Mouse (Mus musculus) frontal cortex, postnatal 36 days (tissue): ENCODE measurements around the gene Helt.
"Not testable (repeated sequence)": the region's sequence is repeated elsewhere in the genome, so short reads cannot be mapped to it uniquely, and the experiment has no call there.

Experiments used
- DNase-seq, 2 experiments: peaks; one replicate each; pipeline ENCODE4 v3.0.0; 2022; ENCODE audit warnings: low spot score in 2 of 2

Helt gene

DNA sequence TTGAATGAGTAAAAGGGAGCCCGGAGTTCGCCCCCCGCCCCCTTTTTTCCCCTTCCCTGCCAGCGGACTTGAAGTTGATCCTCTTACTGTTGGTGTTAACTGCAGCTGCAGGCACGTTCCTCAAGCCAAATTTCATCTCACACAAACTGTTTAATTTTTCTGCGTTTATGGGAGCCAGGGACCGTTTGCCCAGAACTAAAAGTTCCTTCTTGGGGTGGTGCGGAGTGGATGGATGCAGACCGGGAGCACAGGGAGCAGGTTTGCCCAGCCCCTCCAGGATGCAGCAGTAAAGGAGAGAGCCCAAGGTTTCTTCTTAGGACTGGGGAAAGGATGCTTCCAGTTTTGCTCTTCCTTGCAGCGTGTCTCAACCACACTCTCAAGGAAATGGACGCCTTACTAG is 2.1 kb upstream of the Helt start:
- no peak for DNase-seq

DNA sequence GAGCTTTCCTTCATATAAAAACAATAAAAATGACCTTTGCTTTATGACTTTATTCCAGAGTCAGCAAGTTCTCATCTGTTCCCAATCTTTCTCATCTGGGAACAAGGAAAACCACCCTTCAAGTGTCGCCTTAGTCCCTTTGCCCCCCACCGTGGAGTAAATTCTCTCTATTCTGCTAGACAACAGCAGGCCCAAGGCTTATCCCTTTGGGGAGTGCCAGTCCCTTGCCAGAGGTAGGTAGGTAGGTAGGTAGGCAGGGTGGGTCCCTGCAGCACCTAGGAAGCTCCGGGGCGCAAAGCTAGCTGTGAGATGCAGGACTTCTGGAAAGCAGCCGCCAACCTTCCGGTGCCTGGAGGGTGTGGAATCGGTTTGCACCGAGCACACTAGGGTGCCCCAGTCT is 1.5 kb upstream of the Helt start:
- DNase-seq = no peak

DNA sequence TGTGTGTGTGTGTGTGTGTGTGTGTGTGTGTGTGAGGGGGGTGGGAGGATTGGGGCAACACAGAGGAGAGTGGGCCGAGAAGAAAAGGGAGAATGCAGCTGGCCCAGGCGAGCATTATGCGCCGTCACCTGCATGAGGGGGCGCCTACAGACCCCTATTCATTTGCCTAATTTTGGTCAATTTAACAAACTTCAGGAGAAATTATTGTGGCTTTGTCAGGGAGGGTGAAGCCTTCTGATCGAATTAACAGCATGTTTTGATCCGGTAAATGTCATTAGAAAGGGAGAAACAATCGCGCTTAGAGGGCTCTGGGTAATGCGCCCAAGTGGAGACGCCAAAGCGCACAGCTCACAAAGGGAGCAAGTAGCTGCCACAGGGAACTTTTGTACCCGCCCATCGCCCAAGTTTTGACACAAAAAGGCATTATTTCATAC is 647 bp upstream of the Helt start:
- DNase-seq = no peak

DNA sequence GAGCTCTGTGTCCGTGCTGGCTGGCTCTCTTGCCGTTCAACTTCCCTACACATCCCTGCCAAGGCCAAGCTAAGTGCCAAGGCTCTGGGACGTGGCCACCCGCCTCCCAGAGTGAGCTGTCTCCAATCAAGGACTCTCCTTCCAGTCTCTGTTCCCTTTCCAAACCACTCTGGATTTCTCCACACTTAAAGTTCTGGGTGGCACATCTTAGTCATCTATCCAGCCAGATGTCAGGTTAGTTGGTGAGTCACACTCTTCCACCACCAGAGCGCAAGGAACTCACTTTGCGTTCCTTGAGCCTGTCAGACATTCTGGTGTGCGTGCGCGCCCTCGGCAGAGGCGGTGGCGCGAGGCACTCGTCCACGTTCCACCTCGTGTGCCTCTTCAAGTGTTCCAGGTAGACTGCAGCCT is 725 bp downstream of the Helt start:
- peak; percentile 32 to 40 for DNase-seq

DNA sequence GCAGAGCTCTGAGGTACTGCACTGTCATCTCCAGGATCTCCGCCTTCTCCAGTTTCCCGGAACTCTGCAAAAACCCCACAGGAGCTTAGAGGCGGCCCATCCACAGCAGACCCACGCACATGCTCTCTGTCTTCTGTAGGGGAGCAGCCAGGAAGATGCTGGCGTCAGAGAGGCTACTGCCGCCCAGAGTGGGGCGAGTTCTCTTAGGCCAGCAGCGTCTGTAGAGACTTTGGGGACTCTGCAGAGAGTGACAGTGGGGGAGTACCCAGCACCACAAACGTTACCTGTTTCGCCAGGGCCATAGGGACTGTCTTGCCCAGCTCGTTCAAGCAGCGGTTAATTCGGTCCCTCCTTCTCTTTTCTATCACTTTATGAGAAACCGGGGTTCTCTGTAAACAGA is 1.3 kb downstream of the Helt start:
- no peak for DNase-seq

DNA sequence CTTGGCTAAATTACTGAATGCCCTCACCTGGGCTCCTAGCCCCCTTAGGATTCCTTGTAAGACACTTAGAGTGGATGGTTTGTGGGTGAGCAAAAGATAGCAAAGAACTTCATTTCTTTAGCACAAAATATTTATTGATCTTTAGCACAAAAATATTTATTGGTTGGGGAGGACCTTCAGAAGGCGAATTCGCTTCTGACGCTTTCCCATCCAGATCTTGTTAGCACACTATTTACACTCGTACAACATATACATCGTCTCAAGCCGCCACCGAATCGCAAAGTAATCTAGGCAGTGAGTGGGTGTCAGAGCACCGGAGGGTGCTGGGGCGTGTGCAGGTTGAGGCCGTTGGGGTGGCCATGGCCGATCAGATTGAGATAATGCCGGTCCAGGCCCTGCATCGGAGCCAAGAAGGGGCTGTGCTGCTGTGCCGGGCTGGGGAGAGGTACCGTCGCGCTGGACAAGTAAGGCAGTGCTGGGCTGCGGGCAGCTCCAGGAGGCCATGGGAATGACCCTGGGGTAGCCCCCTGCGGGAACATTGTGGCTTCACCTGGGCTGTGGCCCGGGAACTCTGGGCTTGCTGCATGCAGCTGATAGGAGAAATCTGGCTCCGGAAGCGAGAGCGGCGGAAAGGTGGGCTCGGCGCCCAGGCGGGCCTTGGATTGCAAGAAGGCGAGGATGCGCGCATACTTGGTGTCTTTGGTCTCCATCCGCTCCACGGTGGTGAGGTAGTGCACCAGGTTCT is 2.4 kb downstream of the Helt start:
- DNase-seq = no peak

DNA sequence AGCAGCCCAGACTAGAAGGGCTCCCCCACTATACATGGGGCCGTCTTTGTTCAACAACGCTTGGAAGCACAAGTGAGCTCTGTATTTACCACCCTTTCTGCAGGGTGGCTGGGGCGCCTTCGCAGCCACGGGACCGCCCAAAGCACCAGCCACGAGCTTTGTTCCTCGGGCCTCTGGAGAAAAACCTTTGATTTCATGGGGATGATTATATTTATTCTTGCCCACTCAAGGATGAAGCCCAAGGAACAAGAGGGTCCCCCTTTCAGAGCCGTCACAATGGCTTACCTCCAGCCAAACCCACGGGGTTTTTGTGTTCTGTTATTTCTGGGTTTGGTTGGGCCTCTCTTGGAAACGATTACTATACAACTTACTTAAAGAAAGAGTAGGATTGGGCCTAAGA is 5.2 kb downstream of the Helt start:
- no peak for DNase-seq

DNA sequence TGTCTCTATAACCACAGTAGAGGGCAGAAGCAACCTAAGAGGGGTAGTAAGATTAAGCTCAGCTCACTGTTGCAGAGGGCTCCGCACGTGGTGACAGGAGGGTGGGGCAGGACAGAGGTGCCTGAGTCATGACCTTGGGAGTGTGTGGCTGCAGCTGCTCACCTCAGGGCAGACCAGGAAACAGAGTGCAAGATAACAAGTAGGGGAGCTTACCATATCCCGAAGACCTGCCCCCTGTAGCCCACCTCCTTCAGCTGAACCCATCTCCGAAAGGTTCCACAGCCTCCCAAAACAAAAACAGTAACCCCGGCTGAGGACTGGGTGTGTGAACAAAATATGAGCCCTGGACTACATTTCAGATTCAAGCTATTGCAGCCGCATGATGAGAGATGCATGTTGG is 6.5 kb downstream of the Helt start:
- no peak for DNase-seq

DNA sequence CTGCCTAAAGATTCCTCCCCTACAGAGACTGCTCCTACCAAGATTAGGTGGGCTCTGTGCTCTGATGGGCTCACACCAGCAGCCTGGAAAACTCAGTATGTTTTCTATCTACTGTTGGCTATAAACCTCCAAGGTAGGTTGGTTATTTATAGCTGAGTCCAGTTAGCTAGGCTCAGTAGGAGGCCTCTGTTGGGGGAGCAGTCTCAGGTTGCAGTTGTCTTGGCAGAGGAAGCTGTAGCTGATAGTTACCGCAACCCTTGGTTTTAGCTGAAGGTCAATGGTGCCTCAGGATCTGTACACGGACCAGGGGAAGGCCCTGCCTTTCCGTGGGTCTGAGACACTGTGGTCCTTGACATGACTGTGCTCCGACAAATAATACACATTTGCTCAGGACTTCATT is 8.5 kb downstream of the Helt start:
- DNase-seq = no peak

DNA sequence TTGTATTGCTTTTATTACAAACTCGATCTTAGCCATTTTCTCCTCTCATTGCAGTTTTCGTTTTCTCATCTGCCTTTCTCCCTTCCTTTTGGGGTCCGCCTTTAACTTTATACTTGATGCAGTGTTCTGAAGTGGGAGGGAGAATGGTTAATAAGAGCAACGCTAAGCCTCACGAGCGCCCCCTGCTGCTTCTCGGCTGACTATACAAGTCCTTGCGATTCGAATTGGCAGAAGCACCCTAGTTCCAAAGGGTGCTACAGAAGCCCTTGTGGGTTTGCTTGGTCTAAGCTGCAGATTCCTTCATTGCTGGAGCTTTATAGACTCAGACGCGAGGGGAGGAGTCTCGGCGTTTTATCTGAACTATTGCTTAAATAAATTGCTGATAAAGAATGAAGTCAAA is 12.9 kb downstream of the Helt start:
- DNase-seq = peak; percentile 52 to 59

DNA sequence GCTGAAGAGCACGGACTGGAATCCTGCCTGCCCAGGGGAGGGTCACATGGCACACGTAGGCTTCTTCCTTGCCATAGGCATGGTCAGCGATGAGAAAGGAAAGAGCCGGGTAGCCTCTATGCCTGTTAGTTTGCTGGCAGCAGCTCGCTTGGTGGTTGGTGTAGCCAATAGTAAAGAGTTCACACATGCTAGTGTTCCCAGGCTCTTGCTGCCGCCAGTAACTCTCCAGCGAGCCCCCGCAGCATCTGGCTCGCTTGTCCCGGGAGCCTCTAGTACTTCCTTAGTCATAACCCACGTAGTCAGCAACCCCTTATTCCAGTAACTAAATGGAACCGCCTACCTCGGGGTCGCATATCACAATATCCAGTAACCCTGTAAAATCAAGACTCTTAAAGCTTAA is 17.5 kb downstream of the Helt start:
- DNase-seq = no peak

DNA sequence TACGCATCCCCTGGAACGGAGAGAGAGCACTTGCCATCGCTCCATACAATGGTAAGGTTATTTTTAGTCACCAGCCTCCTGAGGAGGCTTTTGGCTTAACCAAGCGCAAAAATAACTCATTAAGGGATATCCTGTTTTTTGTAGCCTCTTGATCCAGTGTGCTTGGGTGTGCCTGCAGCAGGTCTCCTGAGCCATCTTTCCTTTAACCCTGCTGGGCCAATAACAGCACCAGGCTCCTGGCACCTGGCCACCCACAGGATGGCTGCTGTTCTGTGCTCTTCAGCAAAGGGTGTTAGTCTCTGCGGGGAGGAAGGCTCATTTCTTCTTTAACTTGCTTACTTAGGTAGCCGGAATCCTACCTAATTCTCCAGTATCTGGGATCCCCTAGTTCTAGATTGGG is 23.7 kb downstream of the Helt start:
- DNase-seq = no peak

DNA sequence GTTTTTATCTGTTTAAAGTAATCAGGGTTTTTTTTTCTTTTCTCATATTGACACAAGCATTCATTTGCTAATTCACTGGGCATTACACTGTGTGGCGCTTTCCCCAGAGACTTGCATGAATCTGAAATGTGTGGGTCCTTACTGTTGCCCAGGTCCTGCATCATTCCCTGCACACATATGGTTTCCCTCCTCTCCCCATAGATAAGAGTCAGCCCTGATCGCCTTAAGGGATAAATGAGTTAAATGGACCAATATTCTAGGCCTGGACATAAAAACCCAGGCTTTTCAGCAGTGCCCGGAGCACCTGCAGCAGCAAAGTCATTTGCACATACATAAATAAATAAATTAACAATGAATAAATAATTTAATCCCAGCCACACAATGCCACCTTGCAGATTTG is 24.3 kb downstream of the Helt start:
- no peak for DNase-seq

DNA sequence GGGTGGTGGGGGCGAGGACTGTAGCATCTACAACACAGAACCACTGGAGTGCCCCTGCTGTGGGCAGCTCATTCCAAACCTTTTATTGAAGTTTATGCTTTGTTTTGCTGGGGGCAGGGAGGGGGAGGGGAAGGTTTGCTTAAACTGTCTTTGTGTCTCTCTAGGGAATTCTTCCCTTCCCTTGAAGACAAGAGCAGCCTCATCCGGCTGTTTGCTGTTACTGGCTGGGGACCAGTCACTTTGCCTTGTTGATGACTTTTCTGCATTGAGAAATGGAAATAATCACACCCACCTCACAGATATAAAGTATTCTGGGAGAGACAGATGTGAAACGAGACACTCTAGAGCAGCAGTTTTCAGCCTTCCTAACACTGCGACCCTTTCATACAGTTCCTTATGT is 27.7 kb downstream of the Helt start:
- DNase-seq = no peak

DNA sequence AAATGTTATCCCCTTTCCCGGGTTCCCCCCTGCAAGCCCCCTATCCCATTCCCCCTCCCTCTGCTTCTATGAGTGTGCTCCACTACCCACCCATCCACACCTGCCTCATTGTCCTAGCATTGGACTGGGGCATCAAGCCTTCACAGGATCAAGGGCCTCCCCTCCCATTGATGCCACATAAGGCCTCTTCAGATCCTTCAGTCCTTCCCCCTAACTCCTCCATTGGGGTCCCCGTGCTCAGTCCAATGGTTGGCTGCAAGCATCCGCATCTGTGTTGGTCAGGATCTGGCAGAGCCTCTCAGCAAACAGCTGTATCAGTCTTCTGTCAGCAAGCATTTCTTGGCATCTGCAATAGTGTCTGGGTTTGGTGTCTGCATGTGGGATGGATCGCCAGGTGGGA is 30.3 kb downstream of the Helt start:
- not testable (repeated sequence) for DNase-seq

DNA sequence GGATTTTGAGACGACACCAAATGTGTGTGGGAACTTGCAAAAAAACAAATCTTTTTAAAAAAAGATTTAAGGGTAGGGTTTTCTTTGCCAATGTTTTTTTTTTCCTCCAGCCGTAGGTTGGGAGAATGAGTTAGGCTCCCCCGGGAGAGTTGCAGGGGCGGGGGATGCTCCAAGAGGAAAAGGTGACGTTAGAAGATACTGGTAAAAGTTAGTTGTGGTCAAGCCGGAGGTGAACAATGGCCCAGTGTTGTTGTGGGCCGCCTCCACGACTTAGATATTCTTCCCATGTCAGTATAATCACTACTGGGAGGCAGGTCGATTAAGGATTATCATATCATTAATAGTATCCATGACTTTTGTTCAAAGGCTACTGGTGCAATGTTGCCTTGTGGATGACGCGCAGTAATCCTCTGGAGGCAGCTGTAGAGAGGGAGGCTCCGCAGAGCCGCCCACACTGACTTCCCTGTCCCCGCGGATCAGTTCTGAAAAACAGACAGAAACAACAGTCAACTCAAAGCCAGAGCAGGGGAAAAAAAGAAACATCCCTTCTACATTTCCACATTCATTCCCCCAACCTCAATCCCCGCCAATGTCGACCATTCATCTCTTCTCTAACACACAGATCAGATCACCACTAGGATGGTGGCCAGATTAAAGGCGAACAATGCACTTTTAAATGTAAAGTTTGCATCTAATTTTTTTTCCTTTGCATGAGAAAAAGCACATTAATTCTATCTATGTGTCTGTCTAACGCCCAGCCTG is 36.4 kb downstream of the Helt start:
- DNase-seq = no peak

DNA sequence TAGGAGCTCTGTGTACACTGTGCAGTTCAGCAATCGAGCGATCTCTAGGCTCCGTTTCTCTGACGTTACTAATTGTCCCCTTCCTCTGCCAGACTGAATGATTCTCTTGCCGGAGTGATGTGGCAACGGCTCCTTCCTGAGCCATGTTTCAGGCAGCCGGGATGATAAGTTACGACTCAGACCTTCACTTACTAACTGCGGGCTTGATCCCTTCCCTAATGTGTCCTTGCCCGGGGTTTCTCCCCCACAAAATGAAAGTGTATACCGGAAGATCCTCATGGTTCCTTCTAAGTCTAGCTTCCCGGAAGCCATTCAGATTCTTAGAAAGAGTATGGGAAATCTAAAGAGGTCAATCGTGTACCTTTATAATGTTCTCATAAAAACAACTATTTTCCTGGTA is 42.0 kb downstream of the Helt start:
- DNase-seq = no peak

DNA sequence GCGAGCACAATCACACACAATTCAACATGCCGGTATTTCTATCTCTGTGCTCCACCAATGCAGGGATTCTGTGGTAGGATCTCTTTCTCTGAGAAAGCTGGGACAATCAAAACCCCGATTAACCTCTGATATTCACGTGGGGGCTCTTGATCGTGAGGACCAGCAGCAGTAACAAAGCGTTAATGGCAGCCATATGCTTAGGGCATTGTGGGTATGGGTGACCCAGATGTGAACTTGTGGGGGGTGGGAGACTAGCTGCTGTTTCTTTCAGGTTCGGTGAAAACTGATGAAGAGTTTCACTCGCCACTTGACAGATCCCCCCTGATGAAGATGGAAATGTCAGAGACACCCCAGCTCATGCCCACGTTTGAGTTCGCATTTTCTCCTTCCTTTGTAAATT is 42.9 kb downstream of the Helt start:
- no peak for DNase-seq

DNA sequence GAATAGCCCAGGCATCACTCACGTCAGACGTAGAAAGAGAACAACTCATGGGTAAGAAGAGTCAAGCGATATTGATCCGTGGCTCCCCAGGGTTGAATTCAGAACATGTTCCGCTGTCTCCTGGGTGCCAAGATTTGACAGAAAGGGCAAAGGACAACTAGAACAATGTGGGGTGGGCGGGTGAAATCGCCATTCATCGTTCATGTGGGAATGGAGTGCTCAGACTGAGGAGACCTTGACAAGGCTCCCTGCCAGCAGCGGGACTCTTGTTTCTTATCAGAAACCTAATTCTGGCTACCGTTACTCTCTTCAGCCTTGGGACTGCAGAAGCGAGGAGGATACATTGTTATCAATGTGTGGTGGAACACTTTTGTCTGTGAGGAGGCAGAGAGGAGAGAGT is 48.1 kb downstream of the Helt start:
- DNase-seq = no peak

DNA sequence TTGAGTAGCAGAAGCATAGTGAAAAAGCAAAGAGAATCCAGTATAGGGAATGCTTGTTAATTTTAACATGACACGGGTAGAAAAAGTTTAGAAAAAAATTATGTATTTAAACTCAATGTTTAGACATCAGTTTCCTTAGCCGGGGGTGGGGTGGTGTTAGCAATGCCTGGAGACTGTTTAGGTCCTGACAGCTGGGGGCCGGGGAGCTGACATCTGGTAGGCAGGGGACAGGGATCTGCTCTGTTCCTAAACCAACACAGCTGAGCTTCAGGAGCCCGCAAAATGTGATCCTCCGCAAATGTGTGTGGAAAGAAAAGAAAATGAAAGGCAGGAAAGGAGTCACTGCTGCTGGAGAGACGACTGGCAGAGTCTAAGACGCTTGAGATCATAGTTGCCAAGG is 51.5 kb downstream of the Helt start:
- DNase-seq = no peak
